Mouse (Mus musculus): ENCODE results near the gene Frmd8. TPM values are rescaled to one million over a fixed set of nuclear protein-coding genes. Genes with fewer than 3 reads are reported as not detected.
A peak's percentile ranks its signal among the peaks of the same experiment; 100 is the strongest.

Frmd8 gene
- 10 to 100 TPM in 1 of 2 experiments, 1 to 10 TPM in 1; 8.9 to 11.1 TPM for total RNA-seq (2021)

- DNase-seq (ENCODE audit: low spot score), result peak; percentile 90
- intact Hi-C loops (cut with DNase I), result loop anchor here (5.0 kb wide), 1 partner anchor 163 kb away; no protein-coding TSS in a partner anchor
Observed at GRCm38 (mm10) chr19:5874969-5875480, at the start of gene Frmd8. Gene Frmd8, minus strand, starts transcription at chr19:5875274.

GRCm38 (mm10) chr19:5924713-5925093 is 49.6 kb upstream of the Frmd8 start, which contains the start of gene Cdc42ep2:
Gene Cdc42ep2, minus strand, starts transcription at chr19:5924816.
- intact Hi-C loops (cut with DNase I), result loop anchor here (1.0 to 5.0 kb wide), 4 partner anchors 16 to 118 kb away; partner anchors contain the start of gene Capn1
- peak; percentile 95 for DNase-seq (ENCODE audit: low spot score)

- intact Hi-C loops (cut with DNase I), result loop anchor here (1.0 to 5.0 kb wide), 4 partner anchors 17 to 118 kb away; partner anchors contain the start of gene Capn1
- peak; percentile 80 for DNase-seq (ENCODE audit: low spot score)
Observed at GRCm38 (mm10) chr19:5923990-5924712, 49.1 kb upstream of the Frmd8 start.

- intact Hi-C loops (cut with DNase I), result loop anchor here (5.0 kb wide), 2 partner anchors 94 to 119 kb away; partner anchors contain the start of gene Capn1
- no peak for DNase-seq (ENCODE audit: low spot score)
Observed at GRCm38 (mm10) chr19:5922963-5923362, 47.9 kb upstream of the Frmd8 start.

GRCm38 (mm10) chr19:5922119-5922942 is 47.3 kb upstream of the Frmd8 start:
- intact Hi-C loops (cut with DNase I), result loop anchor here (5.0 kb wide), 2 partner anchors 95 to 120 kb away; partner anchors contain the start of gene Capn1
- peak; percentile 63 for DNase-seq (ENCODE audit: low spot score)

- peak; percentile 35 for DNase-seq (ENCODE audit: low spot score)
- intact Hi-C loops (cut with DNase I), result loop anchor here (5.0 kb wide), 2 partner anchors 96 to 121 kb away; partner anchors contain the start of gene Capn1
Observed at GRCm38 (mm10) chr19:5921715-5922114, 46.6 kb upstream of the Frmd8 start.

GRCm38 (mm10) chr19:5913007-5913719 is 38.1 kb upstream of the Frmd8 start, which contains the start of gene Dpf2:
Gene Dpf2, minus strand, starts transcription at chr19:5913010.
- intact Hi-C loops (cut with DNase I), result no loop called here
- DNase-seq (ENCODE audit: low spot score), result no peak

- DNase-seq (ENCODE audit: low spot score), result peak; percentile 99
- intact Hi-C loops (cut with DNase I), result no loop called here
Observed at GRCm38 (mm10) chr19:5912103-5913006, 37.3 kb upstream of the Frmd8 start.

- DNase-seq (ENCODE audit: low spot score), result no peak
- intact Hi-C loops (cut with DNase I), result no loop called here
Observed at GRCm38 (mm10) chr19:5911430-5912102, 36.5 kb upstream of the Frmd8 start.

GRCm38 (mm10) chr19:5910221-5910620 is 35.1 kb upstream of the Frmd8 start:
- intact Hi-C loops (cut with DNase I), result no loop called here
- DNase-seq (ENCODE audit: low spot score), result no peak

GRCm38 (mm10) chr19:5907275-5907674 is 32.2 kb upstream of the Frmd8 start:
- DNase-seq (ENCODE audit: low spot score), result no peak
- intact Hi-C loops (cut with DNase I), result no loop called here

GRCm38 (mm10) chr19:5894002-5894678 is 19.1 kb upstream of the Frmd8 start, which contains the start of gene Tigd3:
Gene Tigd3, minus strand, starts transcription at chr19:5894149.
- DNase-seq (ENCODE audit: low spot score), result peak; percentile 90
- intact Hi-C loops (cut with DNase I), result no loop called here

- intact Hi-C loops (cut with DNase I), result no loop called here
- no peak for DNase-seq (ENCODE audit: low spot score)
Observed at GRCm38 (mm10) chr19:5893282-5894001, 18.4 kb upstream of the Frmd8 start.

GRCm38 (mm10) chr19:5892735-5893134 is 17.7 kb upstream of the Frmd8 start:
- DNase-seq (ENCODE audit: low spot score), result no peak
- intact Hi-C loops (cut with DNase I), result no loop called here

- no peak for DNase-seq (ENCODE audit: low spot score)
- intact Hi-C loops (cut with DNase I), result no loop called here
Observed at GRCm38 (mm10) chr19:5892262-5892661, 17.2 kb upstream of the Frmd8 start.

- no peak for DNase-seq (ENCODE audit: low spot score)
- intact Hi-C loops (cut with DNase I), result no loop called here
Observed at GRCm38 (mm10) chr19:5891521-5892258, 16.6 kb upstream of the Frmd8 start.
